Mouse (Mus musculus): ENCODE measurements around the gene Dnajc9. TPM values are rescaled to one million over a fixed set of nuclear protein-coding genes. Genes with fewer than 3 reads are reported as not detected.

Gene Dnajc9
- polyA plus RNA-seq, 1 experiment from 2014 or later: 73.8 TPM

GRCm38 (mm10) chr14:20377112-20377521 is 11.6 kb downstream of the Dnajc9 start:
- H3K4me3 ChIP-seq (ENCODE audit: low read depth, low read length): no peak overlapping the region
- H3K27ac ChIP-seq (ENCODE audit: low read depth, low read length): no peak overlapping the region
- no peaks in the 10 kb centered on the region for H3K27me3 ChIP-seq (ENCODE audit: control insufficient read depth, insufficient read depth, low read length)
- WGBS: 81% methylated on average over 4 of the region's 4 CpGs
- no peak overlapping the region for H3K9ac ChIP-seq (replicated peaks; ENCODE audit: low read depth, low read length)
- ATAC-seq (ENCODE audit: low read depth): no peak
- peaks cover 18% of the 10 kb centered on the region for H3K36me3 ChIP-seq (ENCODE audit: control insufficient read depth, insufficient read depth, low read length)
- H3K4me1 ChIP-seq (ENCODE audit: control insufficient read depth, insufficient read depth, low read length): no peaks in the 10 kb centered on the region
- H3K4me2 ChIP-seq (ENCODE audit: low read depth, low read length): no peak overlapping the region
- H3K9me3 ChIP-seq (ENCODE audit: control insufficient read depth, low read length): no peaks in the 10 kb centered on the region

- H3K4me3 ChIP-seq (ENCODE audit: low read depth, low read length): no peak overlapping the region
- H3K4me1 ChIP-seq (ENCODE audit: control insufficient read depth, insufficient read depth, low read length): no peaks in the 10 kb centered on the region
- H3K36me3 ChIP-seq (ENCODE audit: control insufficient read depth, insufficient read depth, low read length): peaks cover 10% of the 10 kb centered on the region
- H3K9me3 ChIP-seq (ENCODE audit: control insufficient read depth, low read length): no peaks in the 10 kb centered on the region
- H3K4me2 ChIP-seq (ENCODE audit: low read depth, low read length): no peak overlapping the region
- no peak overlapping the region for H3K27ac ChIP-seq (ENCODE audit: low read depth, low read length)
- no peak overlapping the region for H3K9ac ChIP-seq (replicated peaks; ENCODE audit: low read depth, low read length)
- 90% methylated on average over 1 of the region's 1 CpGs for WGBS
- H3K27me3 ChIP-seq (ENCODE audit: control insufficient read depth, insufficient read depth, low read length): no peaks in the 10 kb centered on the region
- ATAC-seq (ENCODE audit: low read depth): no peak
These were observed 16.9 kb downstream of the Dnajc9 start for GRCm38 (mm10) chr14:20371854-20372253.

- H3K4me3 ChIP-seq (ENCODE audit: low read depth, low read length): no peak overlapping the region
- 86% methylated on average over 7 of the region's 7 CpGs for WGBS
- no peak overlapping the region for H3K27ac ChIP-seq (ENCODE audit: low read depth, low read length)
- ATAC-seq (ENCODE audit: low read depth): no peak
- no peak overlapping the region for H3K9ac ChIP-seq (replicated peaks; ENCODE audit: low read depth, low read length)
- H3K4me2 ChIP-seq (ENCODE audit: low read depth, low read length): no peak overlapping the region
- H3K4me1 ChIP-seq (ENCODE audit: control insufficient read depth, insufficient read depth, low read length): no peaks in the 10 kb centered on the region
- no peaks in the 10 kb centered on the region for H3K9me3 ChIP-seq (ENCODE audit: control insufficient read depth, low read length)
- no peaks in the 10 kb centered on the region for H3K27me3 ChIP-seq (ENCODE audit: control insufficient read depth, insufficient read depth, low read length)
- peaks cover 7% of the 10 kb centered on the region; the same call in 1 of the 2 replicates for H3K36me3 ChIP-seq (ENCODE audit: control insufficient read depth, insufficient read depth, low read length)
These were observed 17.9 kb downstream of the Dnajc9 start for GRCm38 (mm10) chr14:20370798-20371197.

- Histone ChIP-seq H3K36me3 (ENCODE audit: control insufficient read depth, insufficient read depth, low read length) (peaks cover 22% of the 10 kb centered on the region), H3K4me2 (ENCODE audit: low read depth, low read length) (no peak overlapping the region), H3K27ac (ENCODE audit: low read depth, low read length) (no peak overlapping the region), H3K4me3 (ENCODE audit: low read depth, low read length) (no peak overlapping the region), H3K9me3 (ENCODE audit: control insufficient read depth, low read length) (no peaks in the 10 kb centered on the region), H3K27me3 (ENCODE audit: control insufficient read depth, insufficient read depth, low read length) (no peaks in the 10 kb centered on the region), H3K9ac (replicated peaks; ENCODE audit: low read depth, low read length) (no peak overlapping the region), H3K4me1 (ENCODE audit: control insufficient read depth, insufficient read depth, low read length) (no peaks in the 10 kb centered on the region)
- no peak for ATAC-seq (ENCODE audit: low read depth)
- 99% methylated on average over 3 of the region's 3 CpGs for WGBS
These were observed 20.4 kb downstream of the Dnajc9 start for GRCm38 (mm10) chr14:20368271-20368670.

GRCm38 (mm10) chr14:20363230-20363629 is 25.5 kb downstream of the Dnajc9 start:
- Histone ChIP-seq H3K36me3 (ENCODE audit: control insufficient read depth, insufficient read depth, low read length) (peaks cover 51% of the 10 kb centered on the region), H3K27ac (ENCODE audit: low read depth, low read length) (no peak overlapping the region)
- 96% methylated on average over 4 of the region's 4 CpGs for WGBS

GRCm38 (mm10) chr14:20347991-20348541 is 40.6 kb downstream of the Dnajc9 start, which contains the start of the genes Ecd and Fam149b:
Ecd (minus strand) TSS chr14:20348121.
Fam149b (plus strand) TSS chr14:20348162.
- peaks cover 6% of the 10 kb centered on the region for H3K36me3 ChIP-seq (ENCODE audit: control insufficient read depth, insufficient read depth, low read length)
- no peaks in the 10 kb centered on the region for H3K9me3 ChIP-seq (ENCODE audit: control insufficient read depth, low read length)
- peak; percentile 99 for ATAC-seq (ENCODE audit: low read depth)
- peaks cover 13% of the 10 kb centered on the region for H3K4me1 ChIP-seq (ENCODE audit: control insufficient read depth, insufficient read depth, low read length)
- H3K9ac ChIP-seq (replicated peaks; ENCODE audit: low read depth, low read length): peak within 1 kb of the TSS; percentile 94
- under 1% methylated on average over 42 of the region's 42 CpGs for WGBS
- peak within 1 kb of the TSS; percentile 82 for H3K4me2 ChIP-seq (ENCODE audit: low read depth, low read length)
- H3K27ac ChIP-seq (ENCODE audit: low read depth, low read length): peak within 1 kb of the TSS; percentile 93
- H3K27me3 ChIP-seq (ENCODE audit: control insufficient read depth, insufficient read depth, low read length): no peaks in the 10 kb centered on the region
- H3K4me3 ChIP-seq (ENCODE audit: low read depth, low read length): peak within 1 kb of the TSS; percentile 89

More at GRCm38 (mm10) chr14:20363230-20363629, 25.5 kb downstream of the Dnajc9 start:
- Histone ChIP-seq H3K27me3 (ENCODE audit: control insufficient read depth, insufficient read depth, low read length) (no peaks in the 10 kb centered on the region), H3K4me3 (ENCODE audit: low read depth, low read length) (no peak overlapping the region), H3K9ac (replicated peaks; ENCODE audit: low read depth, low read length) (no peak overlapping the region), H3K4me2 (ENCODE audit: low read depth, low read length) (no peak overlapping the region), H3K4me1 (ENCODE audit: control insufficient read depth, insufficient read depth, low read length) (no peaks in the 10 kb centered on the region), H3K9me3 (ENCODE audit: control insufficient read depth, low read length) (no peaks in the 10 kb centered on the region)
- no peak for ATAC-seq (ENCODE audit: low read depth)

GRCm38 (mm10) chr14:20347441-20347990 is 41.2 kb downstream of the Dnajc9 start:
- Histone ChIP-seq H3K4me1 (ENCODE audit: control insufficient read depth, insufficient read depth, low read length) (peaks cover 13% of the 10 kb centered on the region), H3K4me3 (ENCODE audit: low read depth, low read length) (peak overlapping the region; percentile 89), H3K27me3 (ENCODE audit: control insufficient read depth, insufficient read depth, low read length) (no peaks in the 10 kb centered on the region), H3K9me3 (ENCODE audit: control insufficient read depth, low read length) (no peaks in the 10 kb centered on the region), H3K27ac (ENCODE audit: low read depth, low read length) (peak overlapping the region; percentile 93), H3K4me2 (ENCODE audit: low read depth, low read length) (peak overlapping the region; percentile 82), H3K9ac (replicated peaks; ENCODE audit: low read depth, low read length) (peak overlapping the region; percentile 58), H3K36me3 (ENCODE audit: control insufficient read depth, insufficient read depth, low read length) (peaks cover 6% of the 10 kb centered on the region)
- ATAC-seq (ENCODE audit: low read depth): peak; percentile 44
- WGBS: 4% methylated on average over 15 of the region's 15 CpGs

- H3K27me3 ChIP-seq (ENCODE audit: control insufficient read depth, insufficient read depth, low read length): no peaks in the 10 kb centered on the region
- H3K27ac ChIP-seq (ENCODE audit: low read depth, low read length): no peak overlapping the region
- no peak overlapping the region for H3K4me2 ChIP-seq (ENCODE audit: low read depth, low read length)
- no peaks in the 10 kb centered on the region for H3K9me3 ChIP-seq (ENCODE audit: control insufficient read depth, low read length)
- peaks cover 5% of the 10 kb centered on the region; the same call in 1 of the 2 replicates for H3K36me3 ChIP-seq (ENCODE audit: control insufficient read depth, insufficient read depth, low read length)
- WGBS: 91% methylated on average over 9 of the region's 9 CpGs
- H3K4me1 ChIP-seq (ENCODE audit: control insufficient read depth, insufficient read depth, low read length): peaks cover 13% of the 10 kb centered on the region
- no peak for ATAC-seq (ENCODE audit: low read depth)
- no peak overlapping the region for H3K9ac ChIP-seq (replicated peaks; ENCODE audit: low read depth, low read length)
- no peak overlapping the region for H3K4me3 ChIP-seq (ENCODE audit: low read depth, low read length)
These were observed 42.8 kb downstream of the Dnajc9 start for GRCm38 (mm10) chr14:20345885-20346284.

- Histone ChIP-seq H3K27me3 (ENCODE audit: control insufficient read depth, insufficient read depth, low read length) (no peaks in the 10 kb centered on the region), H3K36me3 (ENCODE audit: control insufficient read depth, insufficient read depth, low read length) (peaks cover 16% of the 10 kb centered on the region), H3K4me2 (ENCODE audit: low read depth, low read length) (no peak overlapping the region), H3K9me3 (ENCODE audit: control insufficient read depth, low read length) (no peaks in the 10 kb centered on the region), H3K4me3 (ENCODE audit: low read depth, low read length) (no peak overlapping the region), H3K27ac (ENCODE audit: low read depth, low read length) (no peak overlapping the region), H3K4me1 (ENCODE audit: control insufficient read depth, insufficient read depth, low read length) (no peaks in the 10 kb centered on the region), H3K9ac (replicated peaks; ENCODE audit: low read depth, low read length) (no peak overlapping the region)
- ATAC-seq (ENCODE audit: low read depth): no peak
- 82% methylated on average over 7 of the region's 7 CpGs for WGBS
These were observed 47.8 kb downstream of the Dnajc9 start for GRCm38 (mm10) chr14:20340866-20341265.
